Mouse (Mus musculus) forebrain, embryonic 15.5 days (tissue): ENCODE data around the gene Crb1. TPM values are rescaled to one million over a fixed set of nuclear protein-coding genes. Genes with fewer than 3 reads are reported as not detected.
A peak's percentile ranks its signal among the peaks of the same experiment; 100 is the strongest.
"Not testable (repeated sequence)": the region's sequence is repeated elsewhere in the genome, so short reads cannot be mapped to it uniquely, and the experiment has no call there.

Source experiments
- ATAC-seq: fragments of 200-750 bp; cut with Nextera tagmentation; replicated peaks from 2 replicates; pipeline ENCODE4 v1.8.0; 2017; ENCODE audit warnings: mild to moderate bottlenecking, moderate TSS enrichment, moderate library complexity
- H3K27ac ChIP-seq: fragments of 300-500 bp; sonication (generic); replicated peaks from 2 replicates; pipeline ENCODE4 v1.5.1; 2015; ENCODE audit warnings: mild to moderate bottlenecking, inconsistent platforms
- H3K27me3 ChIP-seq: fragments of 300-500 bp; sonication (generic); 2 replicates; pipeline ENCODE4 v1.6.1; 2015; ENCODE audit warnings: inconsistent platforms
- H3K36me3 ChIP-seq: fragments of 300-500 bp; sonication (generic); 2 replicates; pipeline ENCODE4 v1.6.1; 2015; ENCODE audit warnings: mild to moderate bottlenecking, inconsistent platforms
- H3K4me1 ChIP-seq: fragments of 300-500 bp; sonication (generic); 2 replicates; pipeline ENCODE4 v1.6.1; 2015; ENCODE audit warnings: inconsistent platforms
- H3K4me2 ChIP-seq: fragments of 300-500 bp; sonication (generic); replicated peaks from 2 replicates; pipeline ENCODE4 v1.6.1; 2015; ENCODE audit warnings: mild to moderate bottlenecking, inconsistent platforms
- H3K4me3 ChIP-seq: fragments of 300-500 bp; sonication (generic); 2 replicates; pipeline ENCODE4 v1.5.1; 2015; ENCODE audit warnings: mild to moderate bottlenecking, inconsistent platforms
- H3K9ac ChIP-seq: fragments of 300-500 bp; sonication (generic); replicated peaks from 2 replicates; pipeline ENCODE4 v1.6.1; 2015; ENCODE audit warnings: mild to moderate bottlenecking, inconsistent platforms
- H3K9me3 ChIP-seq: fragments of 300-500 bp; sonication (generic); 2 replicates; pipeline ENCODE4 v1.6.1; 2016; ENCODE audit warnings: inconsistent platforms
- WGBS: fragments of 180-500 bp; shearing (Covaris S2); methylation state at CpG from one replicate; pipeline ENCODE4 v1.1.7; 2015; ENCODE audit warnings: mixed read lengths; 5-methylcytosine and 5-hydroxymethylcytosine counted together
- polyA plus RNA-seq: library from polyadenylated mRNA; unstranded; fragments of >200 nt; fragmentation: Nextera tagmentation; extraction: Ambion mirVana; gene quantifications from 2 replicates; pipeline ENCODE4 v1.2.1, GENCODE M21; 2015

Gene Crb1
- polyA plus RNA-seq: 1.1 and 1.6 TPM in 2 replicates

DNA sequence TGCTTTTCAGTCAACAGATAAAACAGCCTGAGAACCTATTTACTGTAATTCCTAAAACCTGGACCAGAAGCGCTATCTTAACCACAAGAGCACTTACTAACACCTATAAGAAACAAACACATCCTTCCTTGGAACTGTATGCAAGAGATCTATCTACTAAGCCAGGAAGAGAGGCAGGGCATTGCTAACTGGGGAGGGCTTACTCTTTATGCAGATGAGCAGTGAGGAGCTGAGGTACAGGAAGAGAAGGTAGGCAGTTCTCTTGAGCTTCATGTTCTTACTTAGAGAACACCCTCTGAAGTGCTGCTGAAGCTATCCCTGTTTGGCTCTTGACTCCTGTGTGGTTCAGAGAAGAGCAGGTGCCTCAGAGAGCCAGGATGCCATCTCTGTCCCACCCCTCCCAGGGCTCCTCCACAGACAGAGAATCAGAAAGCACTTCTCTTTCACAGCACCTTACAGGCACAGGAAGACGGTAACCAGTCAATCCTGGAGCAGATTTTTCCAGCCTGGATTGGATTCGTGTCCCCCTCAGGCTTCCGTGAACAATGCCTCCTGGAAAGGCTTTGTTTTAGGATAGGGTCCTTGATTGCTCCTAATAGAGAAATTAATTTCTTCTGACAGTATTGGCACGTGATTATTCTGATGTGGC lies at the start of gene Crb1:
TSS of gene Crb1 (minus strand) at position 463 of the 649 bp plus-strand sequence.
- H3K27me3 ChIP-seq: no peaks in the 10 kb centered on the region
- H3K9ac ChIP-seq: peak within 1 kb of the TSS; percentile 38
- H3K4me2 ChIP-seq: peak within 1 kb of the TSS; percentile 35
- H3K4me1 ChIP-seq: peaks cover 15% of the 10 kb centered on the region
- ATAC-seq: peak; percentile 83
- H3K4me3 ChIP-seq: peak within 1 kb of the TSS; percentile 30
- no peaks in the 10 kb centered on the region for H3K36me3 ChIP-seq
- WGBS: 6% methylated on average over 5 of the region's 5 CpGs
- H3K9me3 ChIP-seq: no peaks in the 10 kb centered on the region
- peak within 1 kb of the TSS; percentile 51 for H3K27ac ChIP-seq

DNA sequence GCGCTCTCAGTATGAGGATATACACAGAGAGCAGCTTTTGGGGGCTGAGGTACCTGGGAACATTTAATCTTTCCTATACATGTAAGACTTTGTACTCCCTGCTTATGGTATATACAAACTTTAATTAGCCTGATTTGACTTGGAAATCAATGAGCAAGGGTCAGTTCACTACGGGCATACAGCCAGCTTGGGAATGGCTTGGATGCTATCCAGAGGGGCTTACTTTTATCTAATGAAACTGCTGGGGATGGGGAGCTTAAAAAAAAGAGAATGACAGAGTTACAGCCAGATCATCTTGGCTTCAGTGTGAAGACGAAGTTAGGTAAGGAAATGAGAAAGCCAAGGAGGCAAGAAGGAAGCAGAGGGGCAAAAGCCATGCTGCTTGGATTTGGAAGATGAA lies 48.1 kb upstream of the Crb1 start:
- no peak overlapping the region for H3K27ac ChIP-seq
- ATAC-seq: no peak
- H3K27me3 ChIP-seq: no peaks in the 10 kb centered on the region
- H3K4me2 ChIP-seq: peak overlapping the region; percentile 56
- 19% methylated on average over 3 of the region's 3 CpGs for WGBS
- no peaks in the 10 kb centered on the region for H3K9me3 ChIP-seq
- peak overlapping the region; percentile 37 for H3K4me3 ChIP-seq
- peak overlapping the region; percentile 23 for H3K9ac ChIP-seq
- peaks cover 47% of the 10 kb centered on the region for H3K4me1 ChIP-seq
- H3K36me3 ChIP-seq: peaks cover 10% of the 10 kb centered on the region

DNA sequence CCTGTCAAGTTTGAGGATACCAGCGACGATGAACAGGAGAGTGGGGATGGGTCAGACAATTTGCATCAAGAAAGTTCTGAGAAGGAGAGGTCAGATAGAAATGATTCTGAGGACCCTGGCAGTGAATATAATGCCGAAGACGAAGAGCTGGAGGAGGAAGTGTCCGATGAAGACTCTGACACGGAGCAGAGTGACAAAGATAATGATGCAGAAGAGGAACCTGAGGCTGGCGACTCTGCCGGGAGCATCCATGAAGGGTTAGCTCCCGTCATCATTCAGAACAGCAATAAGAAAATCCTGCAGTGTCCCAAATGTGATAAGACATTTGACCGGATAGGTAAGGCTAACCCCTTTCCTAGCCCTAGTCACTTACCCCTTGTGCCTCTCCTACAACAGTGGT lies 47.0 kb upstream of the Crb1 start:
- WGBS: 54% methylated on average over 10 of the region's 10 CpGs
- H3K36me3 ChIP-seq: peaks cover 1% of the 10 kb centered on the region
- no peaks in the 10 kb centered on the region for H3K27me3 ChIP-seq
- H3K4me2 ChIP-seq: peak overlapping the region; percentile 56
- no peak for ATAC-seq
- H3K9ac ChIP-seq: peak overlapping the region; percentile 92; the same call in 1 of the 2 replicates
- peaks cover 47% of the 10 kb centered on the region for H3K4me1 ChIP-seq
- peak overlapping the region; percentile 98 for H3K4me3 ChIP-seq
- H3K27ac ChIP-seq: no peak overlapping the region
- H3K9me3 ChIP-seq: no peaks in the 10 kb centered on the region

GRCm38 (mm10) chr1:139422941-139423340 lies 46.0 kb upstream of the Crb1 start:
- Histone ChIP-seq H3K4me3 (peak overlapping the region; percentile 98), H3K4me2 (peak overlapping the region; percentile 56), H3K36me3 (no peaks in the 10 kb centered on the region), H3K9ac (peak overlapping the region; percentile 92), H3K9me3 (no peaks in the 10 kb centered on the region), H3K27ac (peak overlapping the region; percentile 91; the same call in 1 of the 2 replicates), H3K4me1 (peaks cover 44% of the 10 kb centered on the region), H3K27me3 (no peaks in the 10 kb centered on the region)
- WGBS: 16% methylated on average over 10 of the region's 10 CpGs
- no peak for ATAC-seq

DNA sequence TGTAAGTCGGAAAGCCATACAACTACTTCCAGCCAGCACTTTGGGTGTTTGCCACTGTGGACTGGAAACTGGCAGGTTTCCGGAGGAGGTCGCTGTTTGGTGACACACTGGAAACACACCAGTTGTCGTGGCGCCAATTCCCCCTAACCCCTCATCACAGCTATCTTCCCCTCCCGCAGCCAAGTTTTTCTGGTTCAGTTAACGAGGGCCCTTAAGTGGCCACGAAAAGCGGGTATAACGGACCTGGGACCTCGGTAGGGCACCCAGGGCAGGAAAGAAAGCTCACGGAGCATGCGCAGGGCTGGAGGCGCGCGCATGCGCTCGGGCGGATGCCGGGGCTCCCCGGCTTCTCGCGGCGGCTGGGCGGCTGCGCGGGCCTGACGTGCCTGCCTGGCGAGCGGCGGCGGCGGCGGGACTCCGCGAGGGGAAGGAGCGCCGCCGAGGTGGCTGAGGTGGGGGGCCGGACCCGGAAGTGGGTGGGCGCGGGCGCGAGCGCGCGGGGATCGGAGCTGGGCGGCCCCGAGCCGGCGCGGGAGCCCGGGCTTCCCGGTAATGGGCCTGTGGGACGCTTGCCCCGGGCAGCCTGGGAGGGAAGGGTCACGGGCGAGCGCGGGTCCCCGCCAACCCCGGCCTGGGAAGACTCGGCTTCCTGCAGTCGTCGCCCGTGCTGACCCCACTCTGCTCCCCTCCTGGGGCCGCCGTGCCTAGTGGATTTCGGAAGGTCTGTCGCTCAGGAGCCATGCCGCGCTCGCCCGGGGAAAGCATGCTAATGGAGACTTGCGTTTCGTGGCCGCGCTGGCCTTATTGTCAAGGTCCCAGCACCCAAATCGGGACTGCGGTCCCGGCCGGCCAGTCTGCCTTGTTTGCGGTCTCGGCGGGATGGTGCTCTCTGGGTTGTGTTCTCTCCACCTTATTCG lies 45.2 kb upstream of the Crb1 start, which contains the start of gene Zbtb41:
TSS of gene Zbtb41 (plus strand) at position 414 of the 917 bp plus-strand sequence.
- peak within 1 kb of the TSS; percentile 91 for H3K27ac ChIP-seq
- H3K9ac ChIP-seq: peak within 1 kb of the TSS; percentile 92
- peak within 1 kb of the TSS; percentile 56 for H3K4me2 ChIP-seq
- H3K4me3 ChIP-seq: peak within 1 kb of the TSS; percentile 98
- WGBS: under 1% methylated on average over 78 of the region's 88 CpGs
- no peaks in the 10 kb centered on the region for H3K27me3 ChIP-seq
- no peaks in the 10 kb centered on the region for H3K36me3 ChIP-seq
- peaks cover 41% of the 10 kb centered on the region for H3K4me1 ChIP-seq
- H3K9me3 ChIP-seq: no peaks in the 10 kb centered on the region
- ATAC-seq: peak; percentile 99

DNA sequence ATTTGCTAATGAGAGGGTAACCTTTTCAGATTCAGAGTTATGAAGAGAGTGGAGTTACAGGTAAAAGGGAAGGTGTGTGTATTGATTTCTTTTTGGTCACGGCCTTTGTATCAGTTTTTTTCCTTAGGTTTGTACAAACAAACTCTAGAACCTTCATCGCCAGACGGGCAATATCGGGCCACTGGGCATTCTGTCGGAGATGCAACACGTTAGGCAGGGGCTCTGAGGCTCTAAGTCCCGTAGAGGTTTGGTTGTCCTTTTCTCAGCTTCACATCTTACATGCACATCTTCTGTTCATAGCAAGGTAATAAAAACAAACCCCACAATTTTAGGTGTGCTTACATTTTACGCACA lies 44.6 kb upstream of the Crb1 start:
- Histone ChIP-seq H3K9me3 (no peaks in the 10 kb centered on the region), H3K4me2 (peak overlapping the region; percentile 56), H3K27me3 (no peaks in the 10 kb centered on the region), H3K36me3 (no peaks in the 10 kb centered on the region), H3K4me1 (peaks cover 36% of the 10 kb centered on the region), H3K27ac (peak overlapping the region; percentile 91; the same call in 1 of the 2 replicates), H3K4me3 (peak overlapping the region; percentile 98), H3K9ac (peak overlapping the region; percentile 92)
- 4% methylated on average over 8 of the region's 8 CpGs for WGBS
- no peak; the same call in 1 of the 2 replicates for ATAC-seq

DNA sequence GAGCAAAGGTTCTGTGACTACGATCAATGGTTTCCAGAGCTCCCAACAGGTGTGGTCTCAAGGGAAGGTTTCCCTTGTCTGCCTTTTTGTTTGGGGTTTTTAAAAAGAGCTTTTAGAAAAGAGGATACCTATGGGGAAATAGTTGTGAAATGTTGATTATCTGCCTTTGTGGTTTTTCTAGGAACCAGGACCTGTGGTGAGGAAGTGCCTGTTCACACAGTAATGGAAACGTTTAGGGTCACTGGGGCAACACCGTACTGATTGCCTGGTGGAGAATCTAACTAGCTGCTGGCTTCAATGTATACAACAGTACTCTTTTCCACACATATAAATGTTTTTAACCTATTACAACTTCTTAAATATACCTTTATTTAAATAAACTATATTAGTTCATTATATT lies 36.6 kb upstream of the Crb1 start:
- H3K27me3 ChIP-seq: no peaks in the 10 kb centered on the region
- no peak overlapping the region for H3K4me3 ChIP-seq
- H3K4me2 ChIP-seq: no peak overlapping the region
- no peaks in the 10 kb centered on the region for H3K9me3 ChIP-seq
- H3K27ac ChIP-seq: no peak overlapping the region
- ATAC-seq: no peak
- H3K4me1 ChIP-seq: no peaks in the 10 kb centered on the region
- no peak overlapping the region for H3K9ac ChIP-seq
- no peaks in the 10 kb centered on the region for H3K36me3 ChIP-seq
- 86% methylated on average over 3 of the region's 3 CpGs for WGBS

GRCm38 (mm10) chr1:139412365-139412764 lies 35.5 kb upstream of the Crb1 start:
- H3K27me3 ChIP-seq, H3K9me3 ChIP-seq, H3K36me3 ChIP-seq, H3K4me1 ChIP-seq, H3K4me2 ChIP-seq, ATAC-seq, H3K9ac ChIP-seq, H3K4me3 ChIP-seq, H3K27ac ChIP-seq: not testable (repeated sequence)
- WGBS: 84% methylated on average over 2 of the region's 2 CpGs

DNA sequence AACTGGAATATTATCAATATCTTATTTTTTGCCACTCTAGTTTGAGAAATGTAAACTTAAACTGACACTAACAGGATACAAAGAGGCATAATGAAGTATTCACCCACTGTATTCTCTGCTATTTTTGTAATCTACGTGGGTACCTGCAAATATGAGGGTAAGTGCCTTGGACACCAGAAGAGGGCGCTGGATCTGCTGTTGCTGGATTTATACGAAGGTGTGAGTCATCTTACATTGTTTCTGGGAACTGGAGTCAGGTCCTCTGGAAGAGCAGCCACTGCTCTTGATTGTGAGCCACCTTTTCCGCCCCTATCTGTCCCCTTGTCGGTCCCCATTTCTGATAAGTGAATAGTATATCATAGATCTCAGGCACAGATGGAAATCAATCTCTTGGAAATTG lies 30.8 kb upstream of the Crb1 start:
- 54% methylated on average over 5 of the region's 5 CpGs for WGBS
- no peak overlapping the region for H3K4me2 ChIP-seq
- H3K9me3 ChIP-seq: no peaks in the 10 kb centered on the region
- H3K27ac ChIP-seq: no peak overlapping the region
- H3K4me1 ChIP-seq: no peaks in the 10 kb centered on the region
- H3K9ac ChIP-seq: no peak overlapping the region
- no peaks in the 10 kb centered on the region for H3K27me3 ChIP-seq
- H3K36me3 ChIP-seq: no peaks in the 10 kb centered on the region
- no peak for ATAC-seq
- no peak overlapping the region for H3K4me3 ChIP-seq

DNA sequence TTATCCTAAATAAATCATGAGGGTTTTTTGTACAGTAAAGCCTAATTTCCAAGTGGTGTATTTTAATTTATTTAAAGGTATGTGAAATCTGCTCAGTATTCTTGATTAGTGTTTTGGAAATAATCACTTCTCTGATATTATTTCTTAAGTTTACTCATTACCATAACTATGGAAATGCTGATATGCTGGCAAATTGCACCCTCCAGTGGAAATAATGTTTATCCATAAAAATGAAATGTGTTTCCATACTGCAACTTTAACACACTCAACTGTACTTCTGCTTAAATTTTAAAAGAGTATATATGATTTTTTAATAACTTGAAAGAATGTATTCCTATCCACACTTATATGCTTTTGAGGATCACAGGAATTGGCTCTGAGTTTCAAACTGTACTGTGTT lies 28.9 kb upstream of the Crb1 start:
- ATAC-seq: no peak
- no peaks in the 10 kb centered on the region for H3K9me3 ChIP-seq

DNA sequence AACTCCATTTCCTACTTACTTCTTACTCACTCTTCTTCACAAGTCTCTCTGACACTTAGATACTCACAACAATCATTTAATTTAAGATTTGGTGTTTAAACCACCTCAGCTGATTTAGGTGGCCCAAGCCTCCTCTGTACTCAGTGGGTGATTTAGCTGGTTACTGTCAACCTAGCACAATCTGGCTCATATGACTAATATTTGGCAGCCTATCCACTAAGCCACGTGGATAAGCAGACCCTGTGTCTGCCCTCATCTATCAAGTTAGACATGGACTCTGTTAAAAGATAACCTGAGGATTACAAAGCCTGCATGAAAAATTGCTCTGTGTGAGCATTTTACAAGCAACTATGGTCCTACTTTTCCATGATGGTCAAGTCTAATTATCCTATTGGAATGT lies 19.7 kb upstream of the Crb1 start:
- Histone ChIP-seq H3K27me3 (no peaks in the 10 kb centered on the region), H3K4me3 (no peak overlapping the region), H3K4me1 (no peaks in the 10 kb centered on the region), H3K36me3 (no peaks in the 10 kb centered on the region), H3K4me2 (no peak overlapping the region), H3K9ac (no peak overlapping the region), H3K27ac (no peak overlapping the region), H3K9me3 (no peaks in the 10 kb centered on the region)
- 71% methylated on average over 1 of the region's 1 CpGs for WGBS
- ATAC-seq: no peak

More for the DNA sequence above, 28.9 kb upstream of the Crb1 start:
- no peaks in the 10 kb centered on the region for H3K4me1 ChIP-seq
- no peak overlapping the region for H3K27ac ChIP-seq
- H3K4me2 ChIP-seq: no peak overlapping the region
- no peaks in the 10 kb centered on the region for H3K36me3 ChIP-seq
- H3K4me3 ChIP-seq: no peak overlapping the region
- H3K9ac ChIP-seq: no peak overlapping the region
- no peaks in the 10 kb centered on the region for H3K27me3 ChIP-seq

- Histone ChIP-seq H3K9me3 (no peaks in the 10 kb centered on the region), H3K36me3 (no peaks in the 10 kb centered on the region), H3K9ac (no peak overlapping the region), H3K27ac (no peak overlapping the region), H3K4me1 (no peaks in the 10 kb centered on the region), H3K27me3 (no peaks in the 10 kb centered on the region), H3K4me3 (no peak overlapping the region), H3K4me2 (no peak overlapping the region)
- ATAC-seq: no peak
- 48% methylated on average over 2 of the region's 2 CpGs for WGBS
Measured at GRCm38 (mm10) chr1:139391747-139392146, 14.8 kb upstream of the Crb1 start.
